Mouse (Mus musculus): ENCODE measurements around the gene Gm8439.

Gm8439 gene

GRCm38 (mm10) chr4:120643899-120644298 lies 55.4 kb downstream of the Gm8439 start:
- ChIA-PET POLR2A (no interaction called here), CTCF (no interaction called here)

GRCm38 (mm10) chr4:120649369-120650207 lies 61.0 kb downstream of the Gm8439 start:
- POLR2A ChIA-PET, result interaction anchor here in 2 of 4 experiments (1.3 to 8.4 kb wide), 3 partner anchors 16 to 60 kb away, joined by 3 to 70 read pairs (median 21); partner anchors contain the start of gene Cited4 (in 2 of the 2)
- CTCF ChIA-PET, result interaction anchor here in 1 of 4 experiments (1.4 kb wide), 1 partner anchor 60 kb away, joined by 4 read pairs; no protein-coding TSS in a partner anchor

- ChIA-PET CTCF (interaction anchor here in 1 of 4 experiments (1.4 kb wide), 1 partner anchor 60 kb away, joined by 4 read pairs; no protein-coding TSS in a partner anchor), POLR2A (interaction anchor here in 2 of 4 experiments (1.3 to 8.4 kb wide), 3 partner anchors 15 to 61 kb away, joined by 3 to 70 read pairs (median 21); partner anchors contain the start of gene Cited4 (in 2 of the 2))
These were observed 61.7 kb downstream of the Gm8439 start for GRCm38 (mm10) chr4:120650208-120650592.

GRCm38 (mm10) chr4:120655898-120656297 lies 67.4 kb downstream of the Gm8439 start:
- ChIA-PET POLR2A (interaction anchor here in 2 of 4 experiments (1.2 to 8.4 kb wide), 4 partner anchors 10 to 86 kb away, joined by 3 to 70 read pairs (median 26); partner anchors contain the start of gene Cited4 (in 2 of the 2)), CTCF (no interaction called here)

All from embryonic stem cell, embryonic (primary cell).